Mouse (Mus musculus): ENCODE measurements around the gene Gm765.

Gene Gm765

DNA sequence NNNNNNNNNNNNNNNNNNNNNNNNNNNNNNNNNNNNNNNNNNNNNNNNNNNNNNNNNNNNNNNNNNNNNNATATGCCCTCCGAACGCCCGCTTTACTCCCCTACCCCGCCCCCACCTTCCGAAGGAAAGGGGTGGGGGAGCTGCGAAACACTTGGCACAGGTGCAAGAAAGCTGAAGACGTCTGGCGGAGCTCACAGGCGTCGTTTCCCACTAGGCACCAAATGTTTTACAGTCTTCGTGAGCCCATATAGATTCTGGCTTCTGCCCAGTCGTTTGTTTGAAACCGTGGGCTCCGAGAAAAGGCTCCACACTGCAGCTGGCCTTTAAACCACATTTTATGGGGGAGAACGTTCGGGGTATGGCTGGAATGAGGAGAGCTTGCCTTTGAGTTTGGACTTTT is 120.6 kb downstream of the Gm765 start:
- DNase-seq (ENCODE audit: low read depth, low spot score) = no peak

DNA sequence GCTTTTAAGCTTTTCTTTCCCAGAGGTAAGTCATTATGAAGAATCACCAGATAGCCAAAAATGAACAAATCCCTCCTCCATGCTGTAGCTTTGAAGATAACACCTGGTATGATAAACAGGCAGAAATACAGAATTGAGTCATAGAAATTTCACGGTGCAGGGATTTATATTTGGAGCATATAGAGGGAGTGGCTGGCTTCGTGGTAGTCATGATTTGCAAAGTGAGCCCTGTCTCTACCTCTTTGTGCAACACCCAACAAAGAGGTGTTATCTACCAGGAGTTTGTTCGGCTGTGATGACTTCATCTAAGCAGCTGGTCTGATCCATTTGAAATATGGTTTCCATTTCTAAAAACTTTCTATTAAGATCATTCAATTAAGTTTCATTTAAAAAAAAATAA is 130.3 kb downstream of the Gm765 start:
- no peak for DNase-seq (ENCODE audit: low read depth, low spot score)

GRCm38 (mm10) chr6:98210237-98210636 is 132.3 kb downstream of the Gm765 start:
- no peak for DNase-seq (ENCODE audit: low read depth, low spot score)

- DNase-seq (ENCODE audit: low read depth, low spot score) = no peak
Observed at GRCm38 (mm10) chr6:98208051-98208450, 134.5 kb downstream of the Gm765 start.

GRCm38 (mm10) chr6:98198706-98199105 is 143.8 kb downstream of the Gm765 start:
- no peak for DNase-seq (ENCODE audit: low read depth, low spot score)

DNA sequence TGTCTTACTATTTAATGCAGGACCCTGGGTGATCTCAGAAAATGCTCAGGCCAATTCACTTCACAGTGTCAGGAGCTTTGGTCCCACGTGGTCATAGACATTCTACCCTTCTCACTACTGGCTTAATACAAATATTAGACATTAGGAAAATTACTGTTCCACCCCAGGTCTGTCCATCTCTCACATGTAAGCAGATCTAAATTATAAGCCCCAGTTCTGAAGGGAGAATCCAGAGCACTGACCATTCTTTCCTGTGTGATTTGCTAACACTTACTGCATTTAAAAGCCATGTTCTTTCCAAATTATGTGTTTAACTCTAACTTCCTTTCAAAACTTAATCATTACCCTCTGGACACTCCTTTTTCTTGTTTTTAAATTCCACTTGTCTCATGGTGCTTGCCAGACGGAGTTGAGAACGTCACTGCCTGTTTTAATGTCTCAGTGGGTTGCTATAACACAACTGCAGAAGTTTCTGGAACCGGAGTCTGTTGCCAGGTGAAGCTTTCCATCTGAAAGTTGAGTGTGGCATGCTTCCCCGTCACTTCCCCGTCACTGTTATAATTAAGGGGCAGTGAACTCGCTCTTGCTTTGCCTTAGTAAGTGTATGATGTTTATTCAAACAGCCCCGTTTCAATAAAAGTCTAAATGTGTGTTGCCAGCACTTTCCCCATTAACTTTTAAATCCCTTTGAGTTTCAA is 151.7 kb downstream of the Gm765 start:
- no peak for DNase-seq (ENCODE audit: low read depth, low spot score)

All from CD4-positive, CD25-positive, alpha-beta regulatory T cell, adult 2 months (primary cell).